Mouse (Mus musculus) MEL (cell line): ENCODE results near the gene 5730455P16Rik. TPM values are rescaled to one million over a fixed set of nuclear protein-coding genes. Genes with fewer than 3 reads are reported as not detected.

Source experiments
- DNase-seq: peaks from one replicate; pipeline ENCODE4 v3.0.0; 2011; ENCODE audit warnings: low read depth, low spot score
- H3K27ac ChIP-seq: 2 replicates; pipeline ENCODE4 v1.5.1; 2012; ENCODE audit warnings: low read depth, mild to moderate bottlenecking, control low read depth, low read length, moderate library complexity; ENCODE audit not compliant: control insufficient read depth
- H3K27me3 ChIP-seq, 2 experiments: fragments of 150-350 bp in 1 of 2; sonication (generic) in 1 of 2; 2 replicates each; pipeline ENCODE4 v1.6.1; 2012; ENCODE audit warnings: low read length in 2 of 2, mild to moderate bottlenecking in 2 of 2, improper control_type of control experiment in 1 of 2, moderate library complexity in 1 of 2; ENCODE audit not compliant: insufficient read depth in 2 of 2, control insufficient read depth in 1 of 2
- H3K36me3 ChIP-seq, 2 experiments: 2 replicates each; pipeline ENCODE4 v1.6.1; 2012 to 2014; ENCODE audit warnings: low read length in 2 of 2, improper control_type of control experiment in 1 of 2, inconsistent platforms in 1 of 2, mild to moderate bottlenecking in 1 of 2; ENCODE audit not compliant: insufficient read depth in 2 of 2, control insufficient read depth in 1 of 2
- H3K4me1 ChIP-seq, 2 experiments: fragments of 150-350 bp in 1 of 2; sonication (generic) in 1 of 2; 2 replicates each; pipeline ENCODE4 v1.6.1; 2012; ENCODE audit warnings: low read length in 2 of 2, improper control_type of control experiment in 1 of 2, mild to moderate bottlenecking in 1 of 2; ENCODE audit not compliant: insufficient read depth in 2 of 2, control insufficient read depth in 1 of 2
- H3K4me3 ChIP-seq, 2 experiments: fragments of 150-350 bp in 1 of 2; sonication (generic) in 1 of 2; 2 replicates each; pipeline ENCODE4 v1.5.1; 2012; ENCODE audit warnings: low read depth in 2 of 2, low read length in 2 of 2, mild to moderate bottlenecking in 2 of 2, moderate library complexity in 2 of 2, control low read depth in 1 of 2, improper control_type of control experiment in 1 of 2; ENCODE audit not compliant: control insufficient read depth in 1 of 2, insufficient read depth in 1 of 2
- H3K79me2 ChIP-seq: 2 replicates; pipeline ENCODE4 v1.6.1; 2012; ENCODE audit warnings: mild to moderate bottlenecking, low read length, moderate library complexity; ENCODE audit not compliant: control insufficient read depth, poor library complexity, insufficient read depth
- H3K9ac ChIP-seq: 2 replicates; pipeline ENCODE4 v1.6.1; 2012; ENCODE audit warnings: low read depth, mild to moderate bottlenecking, control low read depth, low read length, moderate library complexity; ENCODE audit not compliant: control insufficient read depth, poor library complexity, severe bottlenecking
- H3K9me3 ChIP-seq: fragments of 150-350 bp; sonication (generic); replicated peaks from 2 replicates; pipeline ENCODE4 v1.6.1; 2012; ENCODE audit warnings: mild to moderate bottlenecking, low read length, improper control_type of control experiment, moderate library complexity; ENCODE audit not compliant: insufficient read depth
- BHLHE40 ChIP-seq: IDR thresholded peaks from 2 replicates; pipeline ENCODE4 v1.6.1; 2012; ENCODE audit warnings: low read depth, mild to moderate bottlenecking, inconsistent platforms, low read length, improper control_type of control experiment, borderline replicate concordance
- CHD1 ChIP-seq: IDR thresholded peaks from 2 replicates; pipeline ENCODE4 v1.6.1; 2012; ENCODE audit warnings: low read depth, mild to moderate bottlenecking, inconsistent platforms, low read length, improper control_type of control experiment
- CHD2 ChIP-seq: IDR thresholded peaks from 2 replicates; pipeline ENCODE4 v1.6.1; 2011; ENCODE audit warnings: low read length, improper control_type of control experiment
- CTCF ChIP-seq, 3 experiments: IDR thresholded peaks in 2 of 3; conservative IDR thresholded peaks in 1 of 3; 2 replicates each; pipeline ENCODE4 v1.5.1; 2011 to 2012; ENCODE audit warnings: low read length in 3 of 3, low read depth in 2 of 3, mild to moderate bottlenecking in 2 of 3, improper control_type of control experiment in 1 of 3, inconsistent platforms in 1 of 3, mixed read lengths in 1 of 3, moderate library complexity in 1 of 3; ENCODE audit not compliant: control insufficient read depth in 1 of 3, insufficient read depth in 1 of 3, poor library complexity in 1 of 3, severe bottlenecking in 1 of 3
- E2F4 ChIP-seq: IDR thresholded peaks from 2 replicates; pipeline ENCODE4 v1.6.1; 2011; ENCODE audit warnings: low read depth, low read length, improper control_type of control experiment, borderline replicate concordance
- KAT2A ChIP-seq: conservative IDR thresholded peaks from 2 replicates; pipeline ENCODE4 v1.6.1; 2012; ENCODE audit warnings: low read depth, low read length, improper control_type of control experiment, inconsistent platforms
- MYC ChIP-seq: IDR thresholded peaks from 2 replicates; pipeline ENCODE4 v1.6.1; 2011; ENCODE audit warnings: low read depth, mild to moderate bottlenecking, low read length, improper control_type of control experiment, moderate library complexity
- POLR2A ChIP-seq, 2 experiments: IDR thresholded peaks; 2 replicates each; pipeline ENCODE4 v1.6.1; 2011 to 2012; ENCODE audit warnings: low read length in 2 of 2, mild to moderate bottlenecking in 2 of 2, control low read depth in 1 of 2, improper control_type of control experiment in 1 of 2, low read depth in 1 of 2, moderate library complexity in 1 of 2; ENCODE audit not compliant: control insufficient read depth in 1 of 2, insufficient read depth in 1 of 2, poor library complexity in 1 of 2
- POLR2AphosphoS2 ChIP-seq: IDR thresholded peaks from 2 replicates; pipeline ENCODE4 v1.6.1; 2011; ENCODE audit warnings: low read length, improper control_type of control experiment
- RAD21 ChIP-seq: IDR thresholded peaks from 2 replicates; pipeline ENCODE4 v1.6.1; 2011; ENCODE audit warnings: mild to moderate bottlenecking, low read depth, low read length, improper control_type of control experiment
- SIN3A ChIP-seq: IDR thresholded peaks from 2 replicates; pipeline ENCODE4 v1.6.1; 2012; ENCODE audit warnings: low read length, improper control_type of control experiment, inconsistent platforms
- SMC3 ChIP-seq: IDR thresholded peaks from 2 replicates; pipeline ENCODE4 v1.6.1; 2011; ENCODE audit warnings: low read depth, low read length, improper control_type of control experiment
- TBP ChIP-seq: IDR thresholded peaks from 2 replicates; pipeline ENCODE4 v1.8.0; 2011; ENCODE audit warnings: low read depth, low read length, improper control_type of control experiment
- TCF12 ChIP-seq: IDR thresholded peaks from 2 replicates; pipeline ENCODE4 v1.6.1; 2014; ENCODE audit warnings: low read depth, mild to moderate bottlenecking, inconsistent platforms, low read length, improper control_type of control experiment, moderate library complexity
- USF1 ChIP-seq: IDR thresholded peaks from 2 replicates; pipeline ENCODE4 v1.6.1; 2014; ENCODE audit warnings: low read depth, mild to moderate bottlenecking, inconsistent platforms, low read length, improper control_type of control experiment, moderate library complexity
- ZC3H11A ChIP-seq: IDR thresholded peaks from 2 replicates; pipeline ENCODE4 v1.6.1; 2012; ENCODE audit warnings: low read depth, mild to moderate bottlenecking, inconsistent platforms, low read length, improper control_type of control experiment
- ZKSCAN1 ChIP-seq: IDR thresholded peaks from 2 replicates; pipeline ENCODE4 v1.6.1; 2012; ENCODE audit warnings: low read depth, mild to moderate bottlenecking, inconsistent platforms, low read length, improper control_type of control experiment, moderate library complexity
- polyA plus RNA-seq, 2 experiments: library from polyadenylated mRNA; stranded (reverse) in 1 of 2; unstranded in 1 of 2; fragments of >175 nt in 1 of 2; fragments of >200 nt in 1 of 2; gene quantifications; 2 replicates each; pipeline versions ENCODE4 v1.2.1 to v1.2.4; 2012; ENCODE audit warnings: low replicate concordance in 2 of 2, low read depth in 1 of 2; ENCODE audit not compliant: insufficient read length in 2 of 2, insufficient read depth in 1 of 2, missing spikeins in 1 of 2
- total RNA-seq: library from RNA; depleted of rRNA; stranded (reverse); fragments of 300-350 nt; gene quantifications from 2 replicates; pipeline ENCODE4 v1.2.3, GENCODE M21; 2012

Gene 5730455P16Rik
- total and polyA plus RNA-seq, 3 experiments = 9.5 to 10.1 TPM; not detected in 1

DNA sequence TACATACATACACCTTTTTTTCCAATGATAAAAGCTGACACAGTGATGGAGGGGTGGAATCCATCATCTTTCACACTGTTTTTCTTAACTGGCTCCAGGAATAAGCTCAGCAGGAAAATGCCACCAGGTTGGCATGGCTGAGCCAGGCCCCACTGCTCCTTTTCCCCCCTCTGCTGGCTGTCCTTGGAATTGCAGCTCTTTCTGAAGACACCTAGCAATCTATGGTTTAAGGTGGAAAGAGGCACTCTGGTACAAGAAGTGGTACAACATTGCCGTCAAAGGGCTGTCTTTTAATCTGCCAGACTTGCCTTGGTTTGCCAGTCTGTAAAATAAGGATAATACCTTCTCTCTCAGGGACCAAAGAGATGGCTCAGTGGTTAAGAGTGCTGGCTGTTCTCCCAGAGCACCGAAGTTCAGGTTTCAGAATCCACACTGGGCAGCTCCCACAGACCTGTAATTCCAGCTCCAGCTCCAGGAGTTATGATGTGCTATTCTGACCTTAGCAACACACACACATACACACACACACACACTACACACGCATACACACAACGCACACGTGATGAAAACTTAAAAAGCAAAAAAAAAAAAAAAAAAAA is 25.9 kb downstream of the 5730455P16Rik start:
- no peaks in the 10 kb centered on the region for H3K9me3 ChIP-seq
- no peaks in the 10 kb centered on the region for H3K36me3 ChIP-seq
- no peak overlapping the region for H3K9ac ChIP-seq
- no peak overlapping the region for H3K4me3 ChIP-seq
- H3K27ac ChIP-seq = no peak overlapping the region
- TF ChIP-seq CTCF (IDR thresholded peaks at IDR 0.05 in 2 of 3, conservative IDR thresholded peaks at IDR 0.05 in 1 of 3; ENCODE audit: control insufficient read depth in 1 of 3, insufficient read depth in 1 of 3, low read depth in 2 of 3, low read length in 3 of 3, poor library complexity in 1 of 3, severe bottlenecking in 1 of 3) = peak; percentile 90 to 98 (median 97)
- TF ChIP-seq RAD21 = peak; percentile 82
- no peak for TF ChIP-seq TCF12
- TF ChIP-seq KAT2A = no peak
- 0 out of 2 replicates have a peak, but pooled peaks have one; percentile 10 for TF ChIP-seq TBP
- peak; percentile 73 for TF ChIP-seq ZC3H11A
- peak; percentile 95 for TF ChIP-seq SMC3
- DNase-seq = peak; percentile 86
- no peaks in the 10 kb centered on the region for H3K4me1 ChIP-seq
- no peaks in the 10 kb centered on the region for H3K79me2 ChIP-seq
- H3K27me3 ChIP-seq = peaks cover 3 to 5% of the 10 kb centered on the region in 2 experiments

DNA sequence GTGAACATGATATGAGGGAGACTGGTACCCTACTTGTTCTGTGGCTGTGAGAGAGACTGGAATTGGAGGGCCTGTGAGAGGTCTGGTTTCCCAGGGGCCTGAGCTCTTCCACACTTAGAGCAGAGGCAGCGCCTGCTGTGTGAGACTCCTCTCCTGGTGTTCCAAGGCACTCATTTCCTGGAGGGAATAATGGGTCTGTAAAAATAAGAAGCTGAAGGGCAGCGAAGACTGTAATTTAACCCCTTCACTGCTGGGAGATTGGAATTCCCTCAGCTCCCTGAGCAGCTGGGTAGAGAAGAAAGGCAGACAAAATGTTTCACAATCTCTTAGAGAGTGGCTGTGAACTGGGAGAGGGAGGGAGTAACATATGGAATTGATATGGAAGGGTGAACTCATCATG is 35.4 kb downstream of the 5730455P16Rik start:
- TF ChIP-seq ZKSCAN1 = no peak
- TF ChIP-seq BHLHE40 = no peak
- TF ChIP-seq POLR2A (IDR thresholded peaks at IDR 0.05; ENCODE audit: control insufficient read depth in 1 of 2, insufficient read depth in 1 of 2, low read depth in 1 of 2, low read length in 2 of 2, poor library complexity in 1 of 2) = no peak
- no peak for TF ChIP-seq CHD1
- TF ChIP-seq USF1 = no peak
- no peak for TF ChIP-seq CHD2
- TF ChIP-seq E2F4 = no peak
- no peak for TF ChIP-seq MYC
- no peak for TF ChIP-seq SIN3A
- TF ChIP-seq POLR2AphosphoS2 = no peak
- TF ChIP-seq, all 39 proteins: peak for 0
- Histone ChIP-seq H3K9ac (no peak overlapping the region), H3K36me3 (no peaks in the 10 kb centered on the region), H3K4me3 (no peak overlapping the region), H3K4me1 (peaks cover 0 to 4% of the 10 kb centered on the region in 2 experiments; a peak in 1 of 4 replicates), H3K27ac (no peak overlapping the region), H3K27me3 (peaks cover 1 to 3% of the 10 kb centered on the region in 2 experiments; a peak in 3 of 4 replicates), H3K9me3 (no peaks in the 10 kb centered on the region), H3K79me2 (no peaks in the 10 kb centered on the region)
- no peak for DNase-seq
